Mouse (Mus musculus): ENCODE measurements around the gene Actl11. TPM values are rescaled to one million over a fixed set of nuclear protein-coding genes. Genes with fewer than 3 reads are reported as not detected.

The Actl11 gene
- polyA plus RNA-seq (2012; ENCODE audit: insufficient read depth, insufficient read length, missing spikeins), result not detected in 2 replicates

DNA sequence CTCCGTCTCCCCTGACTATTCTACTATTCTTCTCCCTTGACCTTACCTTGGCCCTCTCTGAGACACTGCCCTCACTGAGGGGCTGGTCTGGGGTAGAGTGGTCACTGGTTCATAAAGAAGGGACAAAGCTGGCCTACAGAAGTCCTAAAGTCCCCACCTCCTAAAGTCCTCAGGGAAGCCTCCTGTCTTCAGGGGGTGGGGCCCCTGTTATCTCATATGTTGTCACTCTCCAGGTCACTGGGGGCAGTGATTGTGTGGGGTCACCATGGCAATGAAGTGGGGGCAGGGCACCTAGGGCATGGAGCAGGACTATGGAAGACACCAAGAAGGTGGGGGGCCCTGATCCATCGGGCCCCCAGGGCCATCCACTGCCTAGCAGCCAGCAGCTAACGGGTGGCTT, at the start of gene Actl11:
Gene Actl11 (plus strand): TSS at position 301 of the 400 bp plus-strand sequence.
- TF ChIP-seq CTCF (IDR thresholded peaks at IDR 0.05; ENCODE audit: low read depth, low read length) (no peak), POLR2A (IDR thresholded peaks at IDR 0.05; ENCODE audit: borderline replicate concordance, low read depth, low read length) (no peak)
- peaks cover 14% of the 10 kb centered on the region for H3K4me1 ChIP-seq (ENCODE audit: control insufficient read depth, insufficient read depth, low read length)
- H3K27ac ChIP-seq (ENCODE audit: insufficient read depth, low read depth, low read length), result no peak within 1 kb of the TSS
- H3K4me3 ChIP-seq (ENCODE audit: insufficient read depth, low read length), result no peak within 1 kb of the TSS

DNA sequence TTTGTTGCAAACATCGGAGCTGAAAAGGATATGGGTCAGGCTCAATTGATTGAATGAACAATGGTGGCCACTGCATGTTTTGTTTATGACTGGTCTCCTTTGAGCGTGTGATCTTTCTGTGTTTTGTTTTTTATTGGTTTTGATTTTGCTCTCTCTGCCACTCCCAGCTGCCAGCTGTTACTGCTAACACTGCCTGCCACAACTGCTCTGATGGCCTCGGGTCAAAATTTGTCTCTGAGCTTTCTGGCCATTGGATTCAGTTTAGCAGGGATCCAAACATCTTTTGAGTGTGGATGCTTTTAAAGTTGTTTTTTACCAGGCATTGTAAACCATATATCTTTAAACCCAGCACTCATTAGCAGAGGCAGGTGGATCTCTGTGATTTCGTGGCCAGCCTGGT, 47.9 kb upstream of the Actl11 start:
- TF ChIP-seq CTCF (IDR thresholded peaks at IDR 0.05; ENCODE audit: low read depth, low read length) (no peak), POLR2A (IDR thresholded peaks at IDR 0.05; ENCODE audit: borderline replicate concordance, low read depth, low read length) (no peak)
- no peaks in the 10 kb centered on the region for H3K4me1 ChIP-seq (ENCODE audit: control insufficient read depth, insufficient read depth, low read length)
- no peak overlapping the region for H3K4me3 ChIP-seq (ENCODE audit: insufficient read depth, low read length)
- no peak overlapping the region for H3K27ac ChIP-seq (ENCODE audit: insufficient read depth, low read depth, low read length)

DNA sequence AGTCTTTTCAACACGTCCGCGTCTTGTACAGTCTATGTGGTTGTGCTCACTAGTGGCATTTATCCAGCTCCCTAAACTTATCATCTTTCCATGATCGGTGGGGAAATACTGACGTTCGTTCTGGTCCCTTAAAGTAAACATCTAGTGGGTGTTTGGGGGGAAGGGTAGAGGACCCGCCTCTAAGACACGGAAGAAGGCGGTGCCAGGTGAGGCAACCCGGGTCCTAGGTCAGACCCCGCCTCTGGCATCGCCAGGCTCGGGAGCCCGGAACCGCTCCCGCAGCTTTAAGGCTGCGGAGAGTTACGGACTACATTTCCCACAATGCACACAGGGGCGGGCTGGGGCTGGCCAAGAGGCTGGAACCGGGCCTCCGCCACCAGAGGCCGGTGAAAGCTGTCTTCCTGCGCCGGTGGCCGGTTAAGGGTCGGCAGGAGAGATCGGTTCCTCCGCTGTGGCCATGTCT, 40.4 kb upstream of the Actl11 start, which contains the start of gene Mon1a:
Gene Mon1a (plus strand): TSS at position 348 of the 463 bp plus-strand sequence.
- Histone ChIP-seq H3K4me1 (ENCODE audit: control insufficient read depth, insufficient read depth, low read length) (peaks cover 6% of the 10 kb centered on the region), H3K27ac (ENCODE audit: insufficient read depth, low read depth, low read length) (peak within 1 kb of the TSS; percentile 47), H3K4me3 (ENCODE audit: insufficient read depth, low read length) (peak within 1 kb of the TSS; percentile 100)
- no peak for TF ChIP-seq CTCF (IDR thresholded peaks at IDR 0.05; ENCODE audit: low read depth, low read length)
- no peak for TF ChIP-seq POLR2A (IDR thresholded peaks at IDR 0.05; ENCODE audit: borderline replicate concordance, low read depth, low read length)

DNA sequence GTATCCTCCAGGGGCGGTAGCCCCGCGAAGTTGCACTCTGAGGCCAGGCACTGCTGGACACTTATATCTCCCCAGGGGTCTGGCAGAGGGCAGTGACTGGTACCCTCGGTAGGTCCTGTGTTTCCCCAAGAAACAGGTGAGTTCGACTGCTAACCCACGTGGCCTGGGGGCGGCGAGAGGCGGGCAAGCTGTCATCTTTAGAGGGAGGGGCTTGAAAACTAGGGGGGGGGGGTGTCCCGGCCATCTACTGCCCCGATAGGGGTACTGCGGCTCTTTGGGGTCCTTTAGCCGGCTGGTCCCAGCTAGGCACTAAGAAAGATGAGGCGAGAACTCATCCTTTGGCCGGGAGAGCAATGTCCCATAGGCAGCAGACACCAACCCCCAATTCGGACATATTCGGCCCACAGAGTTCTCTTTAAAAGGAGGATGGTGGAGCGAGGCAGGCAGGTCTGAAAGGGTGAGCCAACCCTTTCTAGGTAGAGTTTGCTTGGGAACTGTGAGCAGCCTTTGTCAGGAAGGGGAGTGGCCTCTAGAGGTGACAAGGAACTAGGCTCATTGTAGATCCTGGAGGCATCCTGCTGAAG, 39.9 kb upstream of the Actl11 start:
- TF ChIP-seq POLR2A (IDR thresholded peaks at IDR 0.05; ENCODE audit: borderline replicate concordance, low read depth, low read length), result no peak
- TF ChIP-seq CTCF (IDR thresholded peaks at IDR 0.05; ENCODE audit: low read depth, low read length), result no peak
- peak overlapping the region; percentile 100 for H3K4me3 ChIP-seq (ENCODE audit: insufficient read depth, low read length)
- H3K27ac ChIP-seq (ENCODE audit: insufficient read depth, low read depth, low read length), result peak overlapping the region; percentile 47; the same call in 1 of the 2 replicates
- peaks cover 6% of the 10 kb centered on the region for H3K4me1 ChIP-seq (ENCODE audit: control insufficient read depth, insufficient read depth, low read length)

DNA sequence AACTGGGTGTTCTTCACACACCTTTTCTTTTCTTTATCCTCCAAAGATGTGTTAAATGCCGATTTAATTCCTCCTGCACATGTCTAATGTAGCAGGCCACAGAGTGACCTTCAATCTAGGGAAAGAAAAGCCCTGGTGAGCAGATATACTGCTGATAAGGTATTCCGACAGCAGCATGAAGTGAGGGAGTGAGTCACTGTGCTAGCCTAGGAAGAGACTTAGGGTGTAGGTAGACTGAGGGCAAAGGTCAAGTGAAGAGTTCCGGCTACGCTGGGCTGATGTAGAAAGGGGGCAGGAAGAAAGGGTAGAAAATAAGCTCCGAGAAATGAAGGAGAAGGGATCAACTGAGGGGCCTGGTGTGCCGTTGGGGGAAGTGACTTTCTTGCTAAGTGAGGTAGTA, 38.0 kb upstream of the Actl11 start:
- no peak for TF ChIP-seq POLR2A (IDR thresholded peaks at IDR 0.05; ENCODE audit: borderline replicate concordance, low read depth, low read length)
- no peak for TF ChIP-seq CTCF (IDR thresholded peaks at IDR 0.05; ENCODE audit: low read depth, low read length)
- peaks cover 6% of the 10 kb centered on the region for H3K4me1 ChIP-seq (ENCODE audit: control insufficient read depth, insufficient read depth, low read length)

DNA sequence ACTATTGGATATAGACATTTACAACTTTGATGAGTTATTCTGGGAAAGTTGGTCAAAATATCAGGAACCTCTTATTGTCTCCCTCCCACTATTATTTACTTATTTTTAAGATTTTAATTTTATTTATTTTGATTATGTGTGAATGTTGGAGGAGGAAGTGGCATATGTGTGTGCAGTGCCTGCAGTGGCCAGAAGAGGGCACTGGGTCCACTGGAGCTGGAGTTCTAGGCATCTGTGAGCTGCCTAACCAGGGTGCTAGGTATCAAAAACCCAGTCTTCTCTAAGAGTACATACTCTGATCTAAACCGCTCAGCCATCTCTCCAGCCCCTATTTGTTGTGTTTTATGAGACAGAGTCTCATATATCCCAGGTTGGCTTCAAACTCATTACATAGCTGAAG, 37.2 kb upstream of the Actl11 start:
- TF ChIP-seq POLR2A (IDR thresholded peaks at IDR 0.05; ENCODE audit: borderline replicate concordance, low read depth, low read length) (no peak), CTCF (IDR thresholded peaks at IDR 0.05; ENCODE audit: low read depth, low read length) (peak; percentile 36; the same call in 1 of the 2 replicates)
- H3K4me1 ChIP-seq (ENCODE audit: control insufficient read depth, insufficient read depth, low read length), result peaks cover 6% of the 10 kb centered on the region
- no peak overlapping the region for H3K4me3 ChIP-seq (ENCODE audit: insufficient read depth, low read length)
- H3K27ac ChIP-seq (ENCODE audit: insufficient read depth, low read depth, low read length), result no peak overlapping the region

More for the DNA sequence above, 38.0 kb upstream of the Actl11 start:
- H3K27ac ChIP-seq (ENCODE audit: insufficient read depth, low read depth, low read length), result no peak overlapping the region
- H3K4me3 ChIP-seq (ENCODE audit: insufficient read depth, low read length), result no peak overlapping the region

DNA sequence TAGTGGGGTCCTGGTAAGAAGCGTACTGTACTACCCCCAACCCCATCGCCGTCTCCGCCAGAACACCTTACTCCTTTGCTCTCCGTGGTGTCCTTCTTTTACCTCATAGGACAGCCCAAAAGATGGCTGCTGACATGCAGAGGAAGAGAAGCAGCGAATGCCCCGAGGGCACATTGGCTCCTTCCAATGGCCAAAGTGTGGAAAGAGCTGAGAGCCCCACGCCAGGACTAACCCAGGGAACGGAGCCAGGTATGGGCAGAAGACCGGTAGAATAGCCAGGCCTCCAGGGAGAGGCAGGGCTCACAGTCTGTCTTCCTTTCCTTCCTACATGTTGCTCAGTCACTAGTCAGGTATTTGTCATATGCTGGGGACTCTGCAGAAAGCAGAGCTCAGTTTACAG, 29.7 kb upstream of the Actl11 start:
- H3K27ac ChIP-seq (ENCODE audit: insufficient read depth, low read depth, low read length), result no peak overlapping the region
- H3K4me3 ChIP-seq (ENCODE audit: insufficient read depth, low read length), result no peak overlapping the region
- TF ChIP-seq CTCF (IDR thresholded peaks at IDR 0.05; ENCODE audit: low read depth, low read length), result no peak
- TF ChIP-seq POLR2A (IDR thresholded peaks at IDR 0.05; ENCODE audit: borderline replicate concordance, low read depth, low read length), result no peak
- H3K4me1 ChIP-seq (ENCODE audit: control insufficient read depth, insufficient read depth, low read length), result no peaks in the 10 kb centered on the region

DNA sequence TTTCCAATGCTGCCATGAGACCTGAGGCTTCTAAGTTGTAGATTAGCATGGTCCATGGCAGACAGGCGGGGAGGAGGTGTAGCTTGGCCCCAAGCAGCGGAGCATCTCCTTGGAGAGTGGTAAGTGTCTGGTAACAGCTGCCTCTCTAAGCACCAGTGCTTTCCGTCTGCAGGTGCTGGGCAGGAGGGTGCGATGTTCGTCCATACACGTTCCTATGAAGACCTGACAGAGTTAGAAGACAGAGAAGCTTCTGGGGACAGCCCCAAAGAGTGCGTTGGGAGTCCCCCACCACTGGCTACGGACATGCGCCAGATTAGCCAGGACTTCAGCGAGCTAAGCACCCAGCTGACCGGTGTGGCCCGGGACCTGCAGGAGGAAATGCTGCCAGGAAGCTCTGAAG, 28.4 kb upstream of the Actl11 start:
- Histone ChIP-seq H3K27ac (ENCODE audit: insufficient read depth, low read depth, low read length) (no peak overlapping the region), H3K4me1 (ENCODE audit: control insufficient read depth, insufficient read depth, low read length) (no peaks in the 10 kb centered on the region), H3K4me3 (ENCODE audit: insufficient read depth, low read length) (no peak overlapping the region)
- no peak for TF ChIP-seq POLR2A (IDR thresholded peaks at IDR 0.05; ENCODE audit: borderline replicate concordance, low read depth, low read length)
- no peak for TF ChIP-seq CTCF (IDR thresholded peaks at IDR 0.05; ENCODE audit: low read depth, low read length)

DNA sequence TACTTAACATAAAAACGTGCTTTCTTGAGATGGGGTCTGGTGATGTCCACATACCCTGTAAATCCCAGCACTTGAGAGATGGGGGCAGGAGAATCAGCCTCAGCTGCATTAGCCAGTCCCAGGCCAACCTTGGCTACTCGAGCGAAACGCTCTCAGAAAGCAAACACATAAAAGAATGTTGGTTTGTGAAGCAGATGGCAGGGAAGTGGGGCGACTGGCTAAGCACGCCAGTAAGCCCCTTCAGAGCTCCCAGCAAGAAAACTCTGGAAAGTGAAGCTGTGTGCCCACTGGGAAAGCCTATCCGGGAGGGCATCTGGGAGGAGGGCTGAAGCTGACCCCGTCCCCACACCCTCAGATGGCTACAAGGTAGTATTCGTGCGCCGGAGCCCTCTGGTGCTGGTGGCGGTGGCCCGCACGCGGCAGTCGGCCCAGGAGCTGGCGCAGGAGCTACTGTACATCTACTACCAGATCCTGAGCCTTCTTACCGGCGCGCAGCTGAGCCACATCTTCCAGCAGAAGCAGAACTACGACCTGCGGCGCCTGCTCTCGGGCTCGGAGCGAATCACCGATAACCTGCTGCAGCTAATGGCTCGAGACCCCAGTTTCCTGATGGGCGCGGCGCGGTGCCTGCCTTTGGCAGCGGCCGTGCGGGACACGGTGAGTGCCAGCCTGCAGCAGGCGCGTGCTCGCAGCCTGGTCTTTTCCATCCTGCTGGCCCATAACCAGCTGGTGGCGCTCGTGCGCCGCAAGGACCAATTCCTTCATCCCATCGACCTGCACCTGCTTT, 27.2 kb upstream of the Actl11 start:
- Histone ChIP-seq H3K4me1 (ENCODE audit: control insufficient read depth, insufficient read depth, low read length) (no peaks in the 10 kb centered on the region), H3K4me3 (ENCODE audit: insufficient read depth, low read length) (no peak overlapping the region), H3K27ac (ENCODE audit: insufficient read depth, low read depth, low read length) (no peak overlapping the region)
- TF ChIP-seq POLR2A (IDR thresholded peaks at IDR 0.05; ENCODE audit: borderline replicate concordance, low read depth, low read length), result no peak
- no peak for TF ChIP-seq CTCF (IDR thresholded peaks at IDR 0.05; ENCODE audit: low read depth, low read length)

DNA sequence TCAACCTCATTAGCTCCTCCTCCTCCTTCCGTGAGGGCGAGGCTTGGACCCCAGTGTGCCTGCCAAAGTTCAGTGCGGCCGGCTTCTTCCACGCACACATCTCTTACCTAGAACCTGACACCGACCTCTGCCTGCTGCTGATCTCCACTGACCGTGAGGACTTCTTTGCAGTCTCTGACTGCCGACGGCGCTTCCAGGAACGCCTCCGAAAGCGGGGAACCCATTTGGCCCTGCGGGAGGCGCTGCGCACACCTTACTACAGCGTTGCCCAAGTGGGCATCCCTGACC, 26.7 kb upstream of the Actl11 start:
- no peak overlapping the region for H3K27ac ChIP-seq (ENCODE audit: insufficient read depth, low read depth, low read length)
- no peak overlapping the region for H3K4me3 ChIP-seq (ENCODE audit: insufficient read depth, low read length)
- TF ChIP-seq CTCF (IDR thresholded peaks at IDR 0.05; ENCODE audit: low read depth, low read length) (no peak), POLR2A (IDR thresholded peaks at IDR 0.05; ENCODE audit: borderline replicate concordance, low read depth, low read length) (no peak)
- H3K4me1 ChIP-seq (ENCODE audit: control insufficient read depth, insufficient read depth, low read length), result no peaks in the 10 kb centered on the region
